Mouse (Mus musculus) CD4-positive helper T cell, adult 2 months (primary cell): ENCODE data around the gene Ppm1a.
"Not testable (repeated sequence)": the region's sequence is repeated elsewhere in the genome, so short reads cannot be mapped to it uniquely, and the experiment has no call there.

Experiments
- DNase-seq: peaks from one replicate; pipeline ENCODE4 v3.0.0-alpha.2; 2012; ENCODE audit warnings: low read depth, missing footprints, low spot score

The Ppm1a gene

GRCm38 (mm10) chr12:72761649-72762261, 4.5 kb downstream of the Ppm1a start:
- DNase-seq: peak; percentile 69

- DNase-seq: no peak
Measured at GRCm38 (mm10) chr12:72762502-72762901, 5.2 kb downstream of the Ppm1a start.

- DNase-seq: no peak
Measured at GRCm38 (mm10) chr12:72763156-72763555, 5.9 kb downstream of the Ppm1a start.

- DNase-seq: no peak
Measured at GRCm38 (mm10) chr12:72767809-72768208, 10.6 kb downstream of the Ppm1a start.

GRCm38 (mm10) chr12:72768230-72768629, 11.0 kb downstream of the Ppm1a start:
- DNase-seq: no peak

GRCm38 (mm10) chr12:72769546-72770230, 12.4 kb downstream of the Ppm1a start:
- DNase-seq: no peak

- DNase-seq: no peak
Measured at GRCm38 (mm10) chr12:72771153-72771552, 13.9 kb downstream of the Ppm1a start.

- no peak for DNase-seq
Measured at GRCm38 (mm10) chr12:72771711-72772110, 14.5 kb downstream of the Ppm1a start.

- no peak for DNase-seq
Measured at GRCm38 (mm10) chr12:72773921-72774320, 16.7 kb downstream of the Ppm1a start.

GRCm38 (mm10) chr12:72777244-72777643, 20.0 kb downstream of the Ppm1a start:
- no peak for DNase-seq

GRCm38 (mm10) chr12:72780136-72780535, 22.9 kb downstream of the Ppm1a start:
- DNase-seq: no peak

- not testable (repeated sequence) for DNase-seq
Measured at GRCm38 (mm10) chr12:72782786-72783185, 25.5 kb downstream of the Ppm1a start.

- no peak for DNase-seq
Measured at GRCm38 (mm10) chr12:72785183-72785930, 28.1 kb downstream of the Ppm1a start.

- DNase-seq: no peak
Measured at GRCm38 (mm10) chr12:72786551-72786950, 29.3 kb downstream of the Ppm1a start.

GRCm38 (mm10) chr12:72786986-72787385, 29.7 kb downstream of the Ppm1a start:
- no peak for DNase-seq

GRCm38 (mm10) chr12:72790538-72790937, 33.3 kb downstream of the Ppm1a start:
- no peak for DNase-seq

- DNase-seq: no peak
Measured at GRCm38 (mm10) chr12:72792320-72793091, 35.3 kb downstream of the Ppm1a start.

GRCm38 (mm10) chr12:72793983-72794382, 36.7 kb downstream of the Ppm1a start:
- no peak for DNase-seq

GRCm38 (mm10) chr12:72809798-72810197, 52.5 kb downstream of the Ppm1a start:
- peak; percentile 27 for DNase-seq

- no peak for DNase-seq
Measured at GRCm38 (mm10) chr12:72811588-72811987, 54.3 kb downstream of the Ppm1a start.

GRCm38 (mm10) chr12:72820940-72821431, 63.7 kb downstream of the Ppm1a start:
- DNase-seq: peak; percentile 31

- DNase-seq: no peak
Measured at GRCm38 (mm10) chr12:72821589-72821988, 64.3 kb downstream of the Ppm1a start.
